8 mouse cellular contexts compared by ENCODE assay signal in genomic region chr17:62881176-62881790, GRCm38 (mm10). TPM values are rescaled to one million over a fixed set of nuclear protein-coding genes. Genes with fewer than 3 reads are reported as not detected.
DNase-seq lines count a peak whose midpoint lies in the region; ATAC-seq and TF ChIP-seq lines count a peak whose summit lies in the region.

Gene Efna5, minus strand, starts transcription at chr17:62881317.

- TF ChIP-seq POLR2A in cortical plate, adult 2 months (IDR thresholded peaks at IDR 0.05; ENCODE audit: extremely low read depth, insufficient read depth, low read length) = no peak

- H3K4me3 ChIP-seq in neural tube, embryonic 11.5 days (ENCODE audit: low read depth, low read length) = peak within 1 kb of the TSS; percentile 58
- peak within 1 kb of the TSS; percentile 57 for H3K4me3 ChIP-seq in cortical plate, adult 2 months (ENCODE audit: insufficient read depth, low read length)
- peak within 1 kb of the TSS; percentile 85 for H3K4me3 ChIP-seq in intestine, embryonic 15.5 days (replicated peaks)
- peak within 1 kb of the TSS; percentile 79 for H3K4me3 ChIP-seq in limb, embryonic 15.5 days

- no peaks in the 10 kb centered on the region for H3K36me3 ChIP-seq in neural tube, embryonic 11.5 days (ENCODE audit: control insufficient read depth, insufficient read depth, low read length)
- H3K36me3 ChIP-seq in intestine, embryonic 15.5 days = no peaks in the 10 kb centered on the region
- no peaks in the 10 kb centered on the region for H3K36me3 ChIP-seq in limb, embryonic 15.5 days

- ATAC-seq in neural tube, embryonic 11.5 days (ENCODE audit: insufficient read depth, low FRiP score, low TSS enrichment) = peak; percentile 35
- peak; percentile 8 for ATAC-seq in intestine, embryonic 15.5 days
- no peak for ATAC-seq in limb, embryonic 15.5 days (ENCODE audit: insufficient number of reproducible peaks, low FRiP score, low TSS enrichment, low read depth)
- ATAC-seq in erythroid progenitor cell, adult 5-6 weeks (replicated peaks; ENCODE audit: low FRiP score, poor library complexity, severe bottlenecking) = no peak

- H3K4me2 ChIP-seq in neural tube, embryonic 11.5 days (ENCODE audit: low read depth) = peak within 1 kb of the TSS; percentile 95
- peak within 1 kb of the TSS; percentile 97 for H3K4me2 ChIP-seq in intestine, embryonic 15.5 days (replicated peaks)
- peak within 1 kb of the TSS; percentile 92 for H3K4me2 ChIP-seq in limb, embryonic 15.5 days

- peak within 1 kb of the TSS; percentile 87 for H3K27ac ChIP-seq in neural tube, embryonic 11.5 days (ENCODE audit: low read depth, low read length)
- peak within 1 kb of the TSS; percentile 79 for H3K27ac ChIP-seq in cortical plate, adult 2 months (ENCODE audit: insufficient read depth, low read length)
- peak within 1 kb of the TSS; percentile 89 for H3K27ac ChIP-seq in intestine, embryonic 15.5 days
- peak within 1 kb of the TSS; percentile 98 for H3K27ac ChIP-seq in limb, embryonic 15.5 days

- no peaks in the 10 kb centered on the region for H3K27me3 ChIP-seq in neural tube, embryonic 11.5 days (ENCODE audit: control insufficient read depth, insufficient read depth, low read length)
- no peaks in the 10 kb centered on the region for H3K27me3 ChIP-seq in intestine, embryonic 15.5 days (replicated peaks)
- H3K27me3 ChIP-seq in limb, embryonic 15.5 days = no peaks in the 10 kb centered on the region

- no peaks in the 10 kb centered on the region for H3K9me3 ChIP-seq in neural tube, embryonic 11.5 days (ENCODE audit: control insufficient read depth, low read length)
- H3K9me3 ChIP-seq in intestine, embryonic 15.5 days = no peaks in the 10 kb centered on the region
- no peaks in the 10 kb centered on the region for H3K9me3 ChIP-seq in limb, embryonic 15.5 days

- H3K4me1 ChIP-seq in neural tube, embryonic 11.5 days (ENCODE audit: control insufficient read depth, insufficient read depth, low read length) = no peaks in the 10 kb centered on the region
- H3K4me1 ChIP-seq in cortical plate, adult 2 months (ENCODE audit: control insufficient read depth, insufficient read depth, low read length) = peaks cover 1% of the 10 kb centered on the region; the same call in 1 of the 2 replicates
- H3K4me1 ChIP-seq in intestine, embryonic 15.5 days (replicated peaks) = 0 out of 2 replicates have a peak, but pooled peaks cover 3% of the 10 kb centered on the region
- peaks cover 12% of the 10 kb centered on the region for H3K4me1 ChIP-seq in limb, embryonic 15.5 days

- WGBS in neural tube, embryonic 11.5 days = 1% methylated on average over 18 of the region's 68 CpGs
- under 1% methylated on average over 51 of the region's 68 CpGs for WGBS in intestine, embryonic 15.5 days
- under 1% methylated on average over 58 of the region's 68 CpGs for WGBS in limb, embryonic 15.5 days

- TF ChIP-seq CTCF in cortical plate, adult 2 months (IDR thresholded peaks at IDR 0.05; ENCODE audit: extremely low read depth, insufficient read depth, low read length) = no peak

- no peak for DNase-seq in neural tube, embryonic 11.5 days (ENCODE audit: low spot score)
- no peak for DNase-seq in neural tube, embryonic 10.5 days (ENCODE audit: extremely low spot score, low spot score)
- DNase-seq in gastrocnemius, postnatal 4 days (ENCODE audit: low spot score in 2 of 2) = peak; percentile 21 to 39
- peak; percentile 36 for DNase-seq in ovary, postnatal 10 days (ENCODE audit: low spot score)

- peak within 1 kb of the TSS; percentile 72 for H3K9ac ChIP-seq in neural tube, embryonic 11.5 days (ENCODE audit: low read length)
- peak within 1 kb of the TSS; percentile 77 for H3K9ac ChIP-seq in intestine, embryonic 15.5 days
- peak within 1 kb of the TSS; percentile 89 for H3K9ac ChIP-seq in limb, embryonic 15.5 days

RNA-seq across cellular contexts. Expression of gene Efna5, which starts in this region (rescaled TPM):
- polyA plus RNA-seq in neural tube, embryonic 11.5 days (2014; fragmentation: Nextera tagmentation; extraction: Ambion mirVana) = 40.1 and 40.3 TPM in 2 replicates
- 13.6 and 14.8 TPM in 2 replicates for polyA plus RNA-seq in cortical plate, adult 2 months (2012; rRNA removed)
- total RNA-seq in gastrocnemius, postnatal 4 days (2021) = 1 to 10 TPM; 6.2 to 8.4 TPM
- polyA plus RNA-seq in intestine, embryonic 15.5 days (2015; fragmentation: Nextera tagmentation; extraction: Ambion mirVana) = 25.4 and 30.3 TPM in 2 replicates
- polyA plus RNA-seq in limb, embryonic 15.5 days (2015; fragmentation: Nextera tagmentation; extraction: Ambion mirVana) = 53.6 and 62.1 TPM in 2 replicates
- not detected in 2 replicates for total RNA-seq in erythroid progenitor cell, adult 5-6 weeks (2015; ENCODE audit: low replicate concordance)
- total RNA-seq in erythroid progenitor cell, adult 5-6 weeks (2017; ENCODE audit: low replicate concordance) = not detected in 2 replicates

Comparison
In these comparisons a context has a peak if more than half of its experiments do, and no peak if none do; other contexts are left out.
1. RNA of gene Efna5 (total RNA-seq): 6.2 to 8.4 TPM in gastrocnemius, postnatal 4 days; not detected in erythroid progenitor cell, adult 5-6 weeks; every median in the first group is over 4 times any median in the second.
2. ATAC-seq: peak in neural tube, embryonic 11.5 days (single experiment) and intestine, embryonic 15.5 days (single experiment); none in limb, embryonic 15.5 days (single experiment) and erythroid progenitor cell, adult 5-6 weeks (single experiment).
3. DNase-seq: peak in gastrocnemius, postnatal 4 days (2 of 2) and ovary, postnatal 10 days (single experiment); none in neural tube, embryonic 11.5 days (single experiment) and neural tube, embryonic 10.5 days (single experiment).
4. Peak in every context shown above with its lines, with median percentiles within 50 percentile points of each other: H3K27ac ChIP-seq, H3K4me2 ChIP-seq, H3K4me3 ChIP-seq and H3K9ac ChIP-seq.